Mouse (Mus musculus): ENCODE measurements around the gene Wasf3. TPM values are rescaled to one million over a fixed set of nuclear protein-coding genes. Genes with fewer than 3 reads are reported as not detected.

The Wasf3 gene
- total and polyA plus RNA-seq, 3 experiments: not detected

GRCm38 (mm10) chr5:146415218-146415617, 30.4 kb downstream of the Wasf3 start:
- no peaks in the 10 kb centered on the region for H3K36me3 ChIP-seq (ENCODE audit: control insufficient read depth in 1 of 2, insufficient read depth in 2 of 2, low read length in 2 of 2)
- H3K27me3 ChIP-seq (ENCODE audit: control insufficient read depth in 1 of 2, insufficient read depth in 2 of 2, low read length in 2 of 2): no peaks in the 10 kb centered on the region
- H3K9ac ChIP-seq (ENCODE audit: control insufficient read depth, low read depth, low read length, poor library complexity, severe bottlenecking): no peak overlapping the region
- H3K4me1 ChIP-seq (ENCODE audit: control insufficient read depth in 1 of 2, insufficient read depth in 2 of 2, low read length in 2 of 2): no peaks in the 10 kb centered on the region
- no peaks in the 10 kb centered on the region for H3K9me3 ChIP-seq (replicated peaks; ENCODE audit: insufficient read depth, low read length)
- H3K4me3 ChIP-seq (ENCODE audit: control insufficient read depth in 1 of 2, insufficient read depth in 1 of 2, low read depth in 2 of 2, low read length in 2 of 2): no peak overlapping the region
- H3K79me2 ChIP-seq (ENCODE audit: control insufficient read depth, insufficient read depth, low read length, poor library complexity): no peaks in the 10 kb centered on the region
- TF ChIP-seq KAT2A (conservative IDR thresholded peaks at IDR 0.05; ENCODE audit: low read depth, low read length) (no peak), MAX (IDR thresholded peaks at IDR 0.05; ENCODE audit: low read length) (no peak), USF1 (IDR thresholded peaks at IDR 0.05; ENCODE audit: low read depth, low read length) (no peak), SMC3 (IDR thresholded peaks at IDR 0.05; ENCODE audit: low read depth, low read length) (no peak), UBTF (IDR thresholded peaks at IDR 0.05; ENCODE audit: borderline replicate concordance, insufficient read depth, low read depth, low read length) (no peak)
- no peak for DNase-seq (ENCODE audit: low read depth, low spot score)
- H3K27ac ChIP-seq (ENCODE audit: control insufficient read depth, low read depth, low read length): no peak overlapping the region

- DNase-seq (ENCODE audit: low read depth, low spot score): no peak
- Histone ChIP-seq H3K4me3 (ENCODE audit: control insufficient read depth in 1 of 2, insufficient read depth in 1 of 2, low read depth in 2 of 2, low read length in 2 of 2) (no peak overlapping the region), H3K27me3 (ENCODE audit: control insufficient read depth in 1 of 2, insufficient read depth in 2 of 2, low read length in 2 of 2) (no peaks in the 10 kb centered on the region), H3K9ac (ENCODE audit: control insufficient read depth, low read depth, low read length, poor library complexity, severe bottlenecking) (no peak overlapping the region), H3K79me2 (ENCODE audit: control insufficient read depth, insufficient read depth, low read length, poor library complexity) (no peaks in the 10 kb centered on the region), H3K36me3 (ENCODE audit: control insufficient read depth in 1 of 2, insufficient read depth in 2 of 2, low read length in 2 of 2) (no peaks in the 10 kb centered on the region), H3K27ac (ENCODE audit: control insufficient read depth, low read depth, low read length) (no peak overlapping the region), H3K9me3 (replicated peaks; ENCODE audit: insufficient read depth, low read length) (no peaks in the 10 kb centered on the region), H3K4me1 (ENCODE audit: control insufficient read depth in 1 of 2, insufficient read depth in 2 of 2, low read length in 2 of 2) (no peaks in the 10 kb centered on the region)
- TF ChIP-seq USF1 (IDR thresholded peaks at IDR 0.05; ENCODE audit: low read depth, low read length): no peak
- TF ChIP-seq NELFE (IDR thresholded peaks at IDR 0.05; ENCODE audit: low read depth, low read length): no peak
- TF ChIP-seq ZC3H11A (IDR thresholded peaks at IDR 0.05; ENCODE audit: low read depth, low read length): no peak
- no peak for TF ChIP-seq POLR2AphosphoS2 (IDR thresholded peaks at IDR 0.05; ENCODE audit: low read length)
- no peak for TF ChIP-seq POLR2A (IDR thresholded peaks at IDR 0.05; ENCODE audit: control insufficient read depth in 1 of 2, insufficient read depth in 1 of 2, low read depth in 1 of 2, low read length in 2 of 2, poor library complexity in 1 of 2)
- no peak for TF ChIP-seq USF2 (IDR thresholded peaks at IDR 0.05; ENCODE audit: borderline replicate concordance in 1 of 2, insufficient read depth in 1 of 2, low read depth in 1 of 2, low read length in 2 of 2)
- no peak for TF ChIP-seq ZKSCAN1 (IDR thresholded peaks at IDR 0.05; ENCODE audit: low read depth, low read length)
- no peak for TF ChIP-seq UBTF (IDR thresholded peaks at IDR 0.05; ENCODE audit: borderline replicate concordance, insufficient read depth, low read depth, low read length)
- TF ChIP-seq EP300 (IDR thresholded peaks at IDR 0.05; ENCODE audit: low read depth in 1 of 2, low read length in 2 of 2): no peak
- TF ChIP-seq ZNF384 (IDR thresholded peaks at IDR 0.05; ENCODE audit: low read depth, low read length): no peak
- no peak for TF ChIP-seq TCF12 (IDR thresholded peaks at IDR 0.05; ENCODE audit: low read depth, low read length)
- no peak for TF ChIP-seq GATA1 (IDR thresholded peaks at IDR 0.05; ENCODE audit: low read depth, low read length)
These were observed 31.7 kb downstream of the Wasf3 start for GRCm38 (mm10) chr5:146416331-146417110.
